Mouse (Mus musculus) lung, postnatal 0 days (tissue): ENCODE results near the gene Ccdc146.

Experiments
- CTCF ChIP-seq: IDR thresholded peaks from 2 replicates; pipeline ENCODE4 v1.5.1; 2016; ENCODE audit warnings: antibody characterized with exemption, mild to moderate bottlenecking
- EP300 ChIP-seq: IDR thresholded peaks from 2 replicates; pipeline ENCODE4 v1.6.1; 2016; ENCODE audit warnings: antibody characterized with exemption, mild to moderate bottlenecking, control low read depth

GRCm38 (mm10) chr5:21244575-21244974, 179.9 kb downstream of the Ccdc146 start:
- TF ChIP-seq CTCF (no peak), EP300 (no peak)
